Mouse (Mus musculus): ENCODE measurements around the gene Rassf7. TPM values are rescaled to one million over a fixed set of nuclear protein-coding genes. Genes with fewer than 3 reads are reported as not detected.

Rassf7 gene
- total and polyA plus RNA-seq, 3 experiments, result 4.1 to 11.6 (median 8.1) TPM

GRCm38 (mm10) chr7:141205504-141205903 is 10.2 kb upstream of the Rassf7 start:
- TF ChIP-seq MAX (IDR thresholded peaks at IDR 0.05; ENCODE audit: low read length) (no peak), ZKSCAN1 (IDR thresholded peaks at IDR 0.05; ENCODE audit: borderline replicate concordance, low read depth, low read length) (no peak), JUND (conservative IDR thresholded peaks at IDR 0.05; ENCODE audit: low read depth, low read length) (no peak), PAX5 (IDR thresholded peaks at IDR 0.05; ENCODE audit: low read length) (no peak), GABPA (IDR thresholded peaks at IDR 0.05; ENCODE audit: insufficient replicate concordance, low read depth, low read length) (no peak), SIN3A (IDR thresholded peaks at IDR 0.05; ENCODE audit: low read length) (no peak), CHD2 (IDR thresholded peaks at IDR 0.05; ENCODE audit: low read length) (no peak), RAD21 (IDR thresholded peaks at IDR 0.05; ENCODE audit: low read depth, low read length) (no peak)
- in situ Hi-C loops (cut with MboI; ENCODE audit: low pct_ligation_motif_present, low pct_unique_long_range_greater_than_20kb, low sequenced_read_pairs), result no loop called here
- DNase-seq (ENCODE audit: extremely low read depth), result no peak

GRCm38 (mm10) chr7:141206182-141206937 is 9.3 kb upstream of the Rassf7 start:
- Histone ChIP-seq H3K4me3 (replicated peaks in 1 of 3; ENCODE audit: low read depth in 2 of 3, low read length in 2 of 3, poor library complexity in 1 of 3) (no peak overlapping the region), H3K9me3 (replicated peaks; ENCODE audit: low read length) (no peaks in the 10 kb centered on the region), H3K36me3 (replicated peaks in 1 of 2; ENCODE audit: control insufficient read depth in 1 of 2, insufficient read depth in 1 of 2, low read length in 1 of 2) (no peaks in the 10 kb centered on the region), H3K79me2 (replicated peaks; ENCODE audit: control insufficient read depth, extremely low read depth, insufficient read depth, poor library complexity, severe bottlenecking) (no peaks in the 10 kb centered on the region), H3K4me2 (ENCODE audit: insufficient read depth, low read depth, poor library complexity, severe bottlenecking) (no peak overlapping the region), H3K4me1 (ENCODE audit: control insufficient read depth in 1 of 2, insufficient read depth in 2 of 2) (0 out of 4 replicates have a peak, but pooled peaks cover 0 to 3% of the 10 kb centered on the region in 2 experiments), H3K27me3 (replicated peaks) (peaks cover 19% of the 10 kb centered on the region), H3K27ac (ENCODE audit: insufficient read depth, low read depth) (no peak overlapping the region), H3K9ac (ENCODE audit: insufficient read depth, low read depth) (no peak overlapping the region)
- TF ChIP-seq RCOR1 (conservative IDR thresholded peaks at IDR 0.05; ENCODE audit: low read depth, low read length), result no peak
- TF ChIP-seq USF2 (conservative IDR thresholded peaks at IDR 0.05; ENCODE audit: low read depth, low read length), result no peak
- TF ChIP-seq UBTF (IDR thresholded peaks at IDR 0.05; ENCODE audit: low read depth, low read length), result no peak
- TF ChIP-seq MAFK (IDR thresholded peaks at IDR 0.05; ENCODE audit: insufficient replicate concordance, low read length), result no peak
- TF ChIP-seq JUN (IDR thresholded peaks at IDR 0.05; ENCODE audit: insufficient read depth, low read depth, low read length), result no peak
- no peak for TF ChIP-seq JUND (conservative IDR thresholded peaks at IDR 0.05; ENCODE audit: low read depth, low read length)
- no peak for TF ChIP-seq MAX (IDR thresholded peaks at IDR 0.05; ENCODE audit: low read length)
- no peak for TF ChIP-seq BHLHE40 (IDR thresholded peaks at IDR 0.05; ENCODE audit: low read depth, low read length)
- no peak for TF ChIP-seq MEF2A (IDR thresholded peaks at IDR 0.05; ENCODE audit: borderline replicate concordance, low read depth, low read length)
- no peak for TF ChIP-seq RAD21 (IDR thresholded peaks at IDR 0.05; ENCODE audit: low read depth, low read length)
- no peak for TF ChIP-seq KAT2A (IDR thresholded peaks at IDR 0.05; ENCODE audit: insufficient replicate concordance, low read length)
- TF ChIP-seq CHD1 (IDR thresholded peaks at IDR 0.05; ENCODE audit: low read depth, low read length), result no peak
- no peak for TF ChIP-seq ZNF384 (IDR thresholded peaks at IDR 0.05; ENCODE audit: low read depth, low read length)
- no peak for TF ChIP-seq NRF1 (IDR thresholded peaks at IDR 0.05; ENCODE audit: low read depth, low read length)
- TF ChIP-seq SIN3A (IDR thresholded peaks at IDR 0.05; ENCODE audit: low read length), result no peak
- TF ChIP-seq HCFC1 (IDR thresholded peaks at IDR 0.05; ENCODE audit: low read depth, low read length), result no peak
- TF ChIP-seq USF1 (IDR thresholded peaks at IDR 0.05; ENCODE audit: low read depth, low read length), result no peak
- in situ Hi-C loops (cut with MboI; ENCODE audit: low pct_ligation_motif_present, low pct_unique_long_range_greater_than_20kb, low sequenced_read_pairs), result no loop called here
- dilution Hi-C loops (cut with MboI; ENCODE audit: extremely low pct_ligation_motif_present, extremely low pct_unique_long_range_greater_than_20kb, low sequenced_read_pairs), result no loop called here
- DNase-seq (ENCODE audit: extremely low read depth), result no peak

More at GRCm38 (mm10) chr7:141205504-141205903, 10.2 kb upstream of the Rassf7 start:
- Histone ChIP-seq H3K36me3 (replicated peaks in 1 of 2; ENCODE audit: control insufficient read depth in 1 of 2, insufficient read depth in 1 of 2, low read length in 1 of 2) (no peaks in the 10 kb centered on the region), H3K79me2 (replicated peaks; ENCODE audit: control insufficient read depth, extremely low read depth, insufficient read depth, poor library complexity, severe bottlenecking) (no peaks in the 10 kb centered on the region), H3K27me3 (replicated peaks) (peaks cover 12% of the 10 kb centered on the region), H3K9me3 (replicated peaks; ENCODE audit: low read length) (no peaks in the 10 kb centered on the region), H3K4me1 (ENCODE audit: control insufficient read depth in 1 of 2, insufficient read depth in 2 of 2) (0 out of 4 replicates have a peak, but pooled peaks cover 0 to 3% of the 10 kb centered on the region in 2 experiments), H3K4me2 (ENCODE audit: insufficient read depth, low read depth, poor library complexity, severe bottlenecking) (no peak overlapping the region), H3K9ac (ENCODE audit: insufficient read depth, low read depth) (no peak overlapping the region), H3K27ac (ENCODE audit: insufficient read depth, low read depth) (no peak overlapping the region), H3K4me3 (replicated peaks in 1 of 3; ENCODE audit: low read depth in 2 of 3, low read length in 2 of 3, poor library complexity in 1 of 3) (no peak overlapping the region)
- dilution Hi-C loops (cut with MboI; ENCODE audit: extremely low pct_ligation_motif_present, extremely low pct_unique_long_range_greater_than_20kb, low sequenced_read_pairs), result no loop called here

All from CH12.LX (cell line).